Mouse (Mus musculus): Measurements from ENCODE around the gene Myo18a. TPM values are rescaled to one million over a fixed set of nuclear protein-coding genes. Genes with fewer than 3 reads are reported as not detected.

The Myo18a gene
- polyA plus RNA-seq, 1 experiment from 2014 or later = 38.7 TPM

- Histone ChIP-seq H3K36me3 (ENCODE audit: control insufficient read depth, insufficient read depth, low read length) (no peaks in the 10 kb centered on the region), H3K27ac (replicated peaks) (peak overlapping the region; percentile 94), H3K9me3 (ENCODE audit: control insufficient read depth, low read length) (no peaks in the 10 kb centered on the region), H3K4me1 (replicated peaks; ENCODE audit: control insufficient read depth, insufficient read depth) (peaks cover 8% of the 10 kb centered on the region), H3K4me3 (ENCODE audit: low read depth, low read length) (peak overlapping the region; percentile 20; the same call in 1 of the 2 replicates), H3K9ac (ENCODE audit: low read length) (peak overlapping the region; percentile 35; the same call in 1 of the 2 replicates), H3K4me2 (replicated peaks; ENCODE audit: low read depth) (peak overlapping the region; percentile 67), H3K27me3 (ENCODE audit: control insufficient read depth, insufficient read depth, low read length) (no peaks in the 10 kb centered on the region)
- DNase-seq (ENCODE audit: low spot score) = peak; percentile 74
- WGBS = 44% methylated on average over 4 of the region's 4 CpGs
- peak; percentile 50 for ATAC-seq (ENCODE audit: low FRiP score, low TSS enrichment)
- no peak for TF ChIP-seq CTCF (IDR thresholded peaks at IDR 0.05; ENCODE audit: low read depth)
- TF ChIP-seq EP300 (optimal IDR thresholded peaks at IDR 0.05) = no peak
Observed at GRCm38 (mm10) chr11:77765459-77765777, 2.4 kb downstream of the Myo18a start.

GRCm38 (mm10) chr11:77766351-77767001, 3.4 kb downstream of the Myo18a start:
- Histone ChIP-seq H3K36me3 (ENCODE audit: control insufficient read depth, insufficient read depth, low read length) (no peaks in the 10 kb centered on the region), H3K9me3 (ENCODE audit: control insufficient read depth, low read length) (no peaks in the 10 kb centered on the region), H3K9ac (ENCODE audit: low read length) (peak overlapping the region; percentile 61), H3K27me3 (ENCODE audit: control insufficient read depth, insufficient read depth, low read length) (no peaks in the 10 kb centered on the region), H3K4me1 (replicated peaks; ENCODE audit: control insufficient read depth, insufficient read depth) (peaks cover 8% of the 10 kb centered on the region), H3K4me3 (ENCODE audit: low read depth, low read length) (peak overlapping the region; percentile 40), H3K4me2 (replicated peaks; ENCODE audit: low read depth) (peak overlapping the region; percentile 67), H3K27ac (replicated peaks) (peak overlapping the region; percentile 94)
- TF ChIP-seq CTCF (IDR thresholded peaks at IDR 0.05; ENCODE audit: low read depth) = peak; percentile 73
- no peak for TF ChIP-seq EP300 (optimal IDR thresholded peaks at IDR 0.05)
- peak; percentile 88 for DNase-seq (ENCODE audit: low spot score)
- peak; percentile 82 for ATAC-seq (ENCODE audit: low FRiP score, low TSS enrichment)
- 7% methylated on average over 35 of the region's 35 CpGs for WGBS

- H3K9ac ChIP-seq (ENCODE audit: low read length) = no peak overlapping the region
- 83% methylated on average over 4 of the region's 4 CpGs for WGBS
- H3K36me3 ChIP-seq (ENCODE audit: control insufficient read depth, insufficient read depth, low read length) = no peaks in the 10 kb centered on the region
- no peak for DNase-seq (ENCODE audit: low spot score)
- no peaks in the 10 kb centered on the region for H3K27me3 ChIP-seq (ENCODE audit: control insufficient read depth, insufficient read depth, low read length)
- TF ChIP-seq EP300 (optimal IDR thresholded peaks at IDR 0.05) (no peak), CTCF (IDR thresholded peaks at IDR 0.05; ENCODE audit: low read depth) (no peak)
- no peak overlapping the region for H3K27ac ChIP-seq (replicated peaks)
- no peak overlapping the region for H3K4me2 ChIP-seq (replicated peaks; ENCODE audit: low read depth)
- ATAC-seq (ENCODE audit: low FRiP score, low TSS enrichment) = no peak
- no peak overlapping the region for H3K4me3 ChIP-seq (ENCODE audit: low read depth, low read length)
- H3K4me1 ChIP-seq (replicated peaks; ENCODE audit: control insufficient read depth, insufficient read depth) = peaks cover 5% of the 10 kb centered on the region
- no peaks in the 10 kb centered on the region for H3K9me3 ChIP-seq (ENCODE audit: control insufficient read depth, low read length)
Observed at GRCm38 (mm10) chr11:77769496-77769895, 6.5 kb downstream of the Myo18a start.

- TF ChIP-seq CTCF (IDR thresholded peaks at IDR 0.05; ENCODE audit: low read depth) (no peak), EP300 (optimal IDR thresholded peaks at IDR 0.05) (no peak)
- Histone ChIP-seq H3K9ac (ENCODE audit: low read length) (no peak overlapping the region), H3K4me3 (ENCODE audit: low read depth, low read length) (no peak overlapping the region), H3K9me3 (ENCODE audit: control insufficient read depth, low read length) (no peaks in the 10 kb centered on the region), H3K4me2 (replicated peaks; ENCODE audit: low read depth) (no peak overlapping the region), H3K4me1 (replicated peaks; ENCODE audit: control insufficient read depth, insufficient read depth) (peaks cover 2% of the 10 kb centered on the region; the same call in 1 of the 2 replicates), H3K36me3 (ENCODE audit: control insufficient read depth, insufficient read depth, low read length) (no peaks in the 10 kb centered on the region), H3K27me3 (ENCODE audit: control insufficient read depth, insufficient read depth, low read length) (no peaks in the 10 kb centered on the region), H3K27ac (replicated peaks) (no peak overlapping the region)
- ATAC-seq (ENCODE audit: low FRiP score, low TSS enrichment) (no peak), DNase-seq (ENCODE audit: low spot score) (no peak)
- 68% methylated on average over 8 of the region's 8 CpGs for WGBS
Observed at GRCm38 (mm10) chr11:77770346-77770745, 7.3 kb downstream of the Myo18a start.

- no peaks in the 10 kb centered on the region for H3K36me3 ChIP-seq (ENCODE audit: control insufficient read depth, insufficient read depth, low read length)
- peak; percentile 76 for DNase-seq (ENCODE audit: low spot score)
- H3K4me1 ChIP-seq (replicated peaks; ENCODE audit: control insufficient read depth, insufficient read depth) = no peaks in the 10 kb centered on the region
- no peaks in the 10 kb centered on the region for H3K9me3 ChIP-seq (ENCODE audit: control insufficient read depth, low read length)
- ATAC-seq (ENCODE audit: low FRiP score, low TSS enrichment) = peak; percentile 93
- WGBS = 43% methylated on average over 8 of the region's 8 CpGs
- H3K27me3 ChIP-seq (ENCODE audit: control insufficient read depth, insufficient read depth, low read length) = no peaks in the 10 kb centered on the region
- no peak overlapping the region for H3K4me2 ChIP-seq (replicated peaks; ENCODE audit: low read depth)
- peak overlapping the region; percentile 35; the same call in 1 of the 2 replicates for H3K9ac ChIP-seq (ENCODE audit: low read length)
- H3K27ac ChIP-seq (replicated peaks) = peak overlapping the region; percentile 78
- no peak overlapping the region for H3K4me3 ChIP-seq (ENCODE audit: low read depth, low read length)
- no peak for TF ChIP-seq EP300 (optimal IDR thresholded peaks at IDR 0.05)
- TF ChIP-seq CTCF (IDR thresholded peaks at IDR 0.05; ENCODE audit: low read depth) = no peak
Observed at GRCm38 (mm10) chr11:77771879-77772713, 9.1 kb downstream of the Myo18a start.
